Mouse (Mus musculus) CH12.LX (cell line): ENCODE results near the gene Tnfrsf1a. TPM values are rescaled to one million over a fixed set of nuclear protein-coding genes. Genes with fewer than 3 reads are reported as not detected.

Source experiments
- DNase-seq: peaks from one replicate; pipeline ENCODE4 v3.0.0-alpha.2; 2013; ENCODE audit errors: extremely low read depth
- H3K27ac ChIP-seq: 2 replicates; pipeline ENCODE4 v1.5.1; 2012; ENCODE audit warnings: low read depth, mild to moderate bottlenecking, control low read depth, moderate library complexity; ENCODE audit not compliant: insufficient read depth
- H3K27me3 ChIP-seq: replicated peaks from 2 replicates; pipeline ENCODE3; 2012; ENCODE audit warnings: inconsistent platforms
- H3K36me3 ChIP-seq, 2 experiments: replicated peaks in 1 of 2; 2 replicates each; pipeline versions ENCODE3 to v1.6.1; 2012; ENCODE audit warnings: inconsistent platforms in 1 of 2, low read length in 1 of 2, mild to moderate bottlenecking in 1 of 2, mixed read lengths in 1 of 2, moderate library complexity in 1 of 2; ENCODE audit not compliant: control insufficient read depth in 1 of 2, insufficient read depth in 1 of 2
- H3K4me1 ChIP-seq, 2 experiments: 2 replicates each; pipeline ENCODE4 v1.6.1; 2012; ENCODE audit warnings: inconsistent platforms in 1 of 2, moderate library complexity in 1 of 2; ENCODE audit not compliant: insufficient read depth in 2 of 2, control insufficient read depth in 1 of 2
- H3K4me2 ChIP-seq: 2 replicates; pipeline ENCODE4 v1.6.1; 2012; ENCODE audit warnings: low read depth, mild to moderate bottlenecking, control low read depth; ENCODE audit not compliant: poor library complexity, insufficient read depth, severe bottlenecking
- H3K4me3 ChIP-seq, 3 experiments: fragments of 150-350 bp in 1 of 3; sonication (generic) in 1 of 3; replicated peaks in 1 of 3; 2 replicates each; pipeline versions ENCODE3 to v1.5.1; 2011 to 2012; ENCODE audit warnings: low read depth in 2 of 3, low read length in 2 of 3, mild to moderate bottlenecking in 2 of 3, moderate library complexity in 2 of 3, control low read depth in 1 of 3, improper control_type of control experiment in 1 of 3, inconsistent platforms in 1 of 3, mixed read lengths in 1 of 3; ENCODE audit not compliant: poor library complexity in 1 of 3
- H3K79me2 ChIP-seq: replicated peaks from 2 replicates; pipeline ENCODE4 v1.6.1; 2012; ENCODE audit warnings: mild to moderate bottlenecking, moderate library complexity; ENCODE audit not compliant: control insufficient read depth, poor library complexity, insufficient read depth, severe bottlenecking; ENCODE audit errors: extremely low read depth
- H3K9ac ChIP-seq: 2 replicates; pipeline ENCODE4 v1.6.1; 2012; ENCODE audit warnings: low read depth, mild to moderate bottlenecking, control low read depth, moderate library complexity; ENCODE audit not compliant: insufficient read depth
- H3K9me3 ChIP-seq: replicated peaks from 2 replicates; pipeline ENCODE3; 2012; ENCODE audit warnings: low read length, inconsistent platforms, mixed read lengths
- CHD1 ChIP-seq: IDR thresholded peaks from 2 replicates; pipeline ENCODE4 v1.6.1; 2012; ENCODE audit warnings: low read depth, low read length, improper control_type of control experiment, inconsistent platforms
- CTCF ChIP-seq, 2 experiments: IDR thresholded peaks in 1 of 2; conservative IDR thresholded peaks in 1 of 2; 2 replicates each; pipeline ENCODE4 v1.5.1; 2011 to 2012; ENCODE audit warnings: low read depth in 2 of 2, low read length in 2 of 2, improper control_type of control experiment in 1 of 2, inconsistent platforms in 1 of 2, mild to moderate bottlenecking in 1 of 2, moderate library complexity in 1 of 2
- ELF1 ChIP-seq: IDR thresholded peaks from 2 replicates; pipeline ENCODE4 v1.6.1; 2014; ENCODE audit warnings: low read depth, mild to moderate bottlenecking, inconsistent platforms, low read length, improper control_type of control experiment
- EP300 ChIP-seq: IDR thresholded peaks from 2 replicates; pipeline ENCODE4 v1.6.1; 2011; ENCODE audit warnings: low read length, improper control_type of control experiment
- IRF4 ChIP-seq: IDR thresholded peaks from 2 replicates; pipeline ENCODE4 v1.6.1; 2014; ENCODE audit warnings: low read depth, mild to moderate bottlenecking, inconsistent platforms, low read length, improper control_type of control experiment
- JUN ChIP-seq: IDR thresholded peaks from 2 replicates; pipeline ENCODE4 v1.6.1; 2011; ENCODE audit warnings: low read depth, mild to moderate bottlenecking, low read length, improper control_type of control experiment, moderate library complexity; ENCODE audit not compliant: insufficient read depth
- KAT2A ChIP-seq: IDR thresholded peaks from 2 replicates; pipeline ENCODE4 v1.6.1; 2012; ENCODE audit warnings: low read length, improper control_type of control experiment, inconsistent platforms; ENCODE audit not compliant: insufficient replicate concordance
- MAX ChIP-seq: IDR thresholded peaks from 2 replicates; pipeline ENCODE4 v1.6.1; 2011; ENCODE audit warnings: low read length, improper control_type of control experiment
- MYC ChIP-seq: IDR thresholded peaks from 2 replicates; pipeline ENCODE4 v1.6.1; 2011; ENCODE audit warnings: low read depth, mild to moderate bottlenecking, improper control_type of control experiment, low read length
- NELFE ChIP-seq: IDR thresholded peaks from 2 replicates; pipeline ENCODE4 v1.6.1; 2011; ENCODE audit warnings: low read depth, low read length, improper control_type of control experiment
- SMC3 ChIP-seq: IDR thresholded peaks from 2 replicates; pipeline ENCODE4 v1.6.1; 2011; ENCODE audit warnings: low read depth, low read length, improper control_type of control experiment
- UBTF ChIP-seq: IDR thresholded peaks from 2 replicates; pipeline ENCODE4 v1.6.1; 2012; ENCODE audit warnings: low read depth, mild to moderate bottlenecking, inconsistent platforms, low read length, improper control_type of control experiment, moderate library complexity
- ZKSCAN1 ChIP-seq: IDR thresholded peaks from 2 replicates; pipeline ENCODE4 v1.6.1; 2012; ENCODE audit warnings: low read depth, inconsistent platforms, low read length, improper control_type of control experiment, borderline replicate concordance
- ZNF384 ChIP-seq: IDR thresholded peaks from 2 replicates; pipeline ENCODE4 v1.6.1; 2012; ENCODE audit warnings: low read depth, low read length, improper control_type of control experiment, inconsistent platforms
- dilution Hi-C: fragments of 300-500 bp; cut with MboI; formaldehyde crosslinking; loops from 2 replicates; pipeline ENCODE4 v1.14.3; 2020; ENCODE audit warnings: low sequenced_read_pairs; ENCODE audit not compliant: extremely low pct_unique_long_range_greater_than_20kb, extremely low pct_ligation_motif_present
- in situ Hi-C: fragments of 300-500 bp; cut with MboI; formaldehyde crosslinking; loops from 3 replicates; pipeline ENCODE4 v1.14.3; 2019; ENCODE audit warnings: low sequenced_read_pairs, low pct_ligation_motif_present, low pct_unique_long_range_greater_than_20kb, mixed read lengths
- polyA plus RNA-seq: library from polyadenylated mRNA; unstranded; fragments of >175 nt; gene quantifications from 2 replicates; pipeline ENCODE4 v1.2.1, GENCODE M21; 2012; ENCODE audit warnings: low read depth; ENCODE audit not compliant: insufficient read length
- total RNA-seq, 2 experiments: library from RNA; depleted of rRNA; stranded (reverse); fragments of 300-350 nt in 1 of 2; fragments of >200 nt in 1 of 2; gene quantifications; 2 replicates each; pipeline ENCODE4 v1.2.3; 2012 to 2014

Gene Tnfrsf1a
- total and polyA plus RNA-seq, 3 experiments: 0.13 TPM; not detected in 2

DNA sequence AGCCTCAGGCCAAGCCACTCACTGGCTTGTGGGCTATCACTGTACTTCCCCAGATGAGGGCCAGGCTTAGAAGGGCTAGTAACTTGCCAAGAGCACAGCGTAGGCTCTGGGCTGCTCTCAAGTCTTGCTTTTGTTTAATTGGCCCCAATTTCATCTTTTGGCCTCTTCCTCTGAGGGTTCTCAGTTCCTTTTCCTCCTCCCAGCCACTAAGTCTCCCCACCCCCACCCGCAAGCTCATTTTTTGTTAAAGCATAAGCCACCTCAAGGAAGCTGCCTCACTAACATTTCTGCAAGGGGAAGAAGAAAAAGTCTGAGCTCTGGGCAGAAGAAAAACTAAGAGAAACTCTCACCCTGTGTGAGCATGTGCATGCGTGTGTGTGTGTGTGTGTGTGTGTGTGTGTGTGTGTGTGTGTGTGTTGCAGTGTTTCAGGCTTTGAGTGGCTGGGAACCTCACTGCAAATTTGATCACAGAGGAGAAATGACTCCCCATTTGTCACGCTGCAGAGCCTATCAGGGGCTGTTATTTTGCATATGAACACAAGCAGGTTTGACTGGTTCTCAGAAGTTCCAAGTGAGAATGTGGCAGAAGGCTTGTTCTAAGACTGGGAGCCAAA is 18.7 kb downstream of the Tnfrsf1a start:
- H3K27me3 ChIP-seq: peaks cover 88% of the 10 kb centered on the region
- TF ChIP-seq ELF1 (no peak), IRF4 (peak; percentile 70; the same call in 1 of the 2 replicates)
- H3K79me2 ChIP-seq: no peaks in the 10 kb centered on the region
- peak; percentile 27 for DNase-seq
- H3K9me3 ChIP-seq: peaks cover 9% of the 10 kb centered on the region
- H3K36me3 ChIP-seq: no peaks in the 10 kb centered on the region
- H3K27ac ChIP-seq: no peak overlapping the region
- H3K4me3 ChIP-seq: no peak overlapping the region
- H3K9ac ChIP-seq: no peak overlapping the region
- H3K4me2 ChIP-seq: no peak overlapping the region
- dilution Hi-C loops: no loop called here
- peaks cover 3 to 5% of the 10 kb centered on the region in 2 experiments; a peak in 3 of 4 replicates for H3K4me1 ChIP-seq
- in situ Hi-C loops: no loop called here

DNA sequence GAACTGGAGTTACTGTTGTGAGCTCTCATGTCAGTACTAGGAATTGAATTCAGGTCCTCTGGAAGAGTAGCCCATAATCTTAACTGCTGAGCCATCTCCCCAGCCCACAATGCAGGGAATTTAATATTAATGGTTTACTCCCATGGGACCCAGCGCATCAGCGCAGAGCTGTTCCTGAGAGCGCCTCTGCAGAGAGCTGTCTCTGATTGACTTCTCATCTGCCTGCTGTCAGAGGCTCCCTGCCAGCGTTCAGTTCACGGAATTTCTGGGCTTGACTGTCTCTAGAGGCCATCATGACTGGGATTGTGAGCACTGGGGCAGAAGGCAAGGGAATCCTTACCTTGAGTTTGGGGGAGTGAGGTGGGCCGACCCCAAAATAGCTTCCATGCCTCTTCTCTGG is 27.9 kb downstream of the Tnfrsf1a start:
- no peak overlapping the region for H3K4me2 ChIP-seq
- in situ Hi-C loops: no loop called here
- dilution Hi-C loops: no loop called here
- DNase-seq: no peak
- no peak overlapping the region for H3K4me3 ChIP-seq
- no peaks in the 10 kb centered on the region for H3K36me3 ChIP-seq
- H3K79me2 ChIP-seq: no peaks in the 10 kb centered on the region
- H3K27me3 ChIP-seq: peaks cover 93% of the 10 kb centered on the region
- H3K27ac ChIP-seq: no peak overlapping the region
- H3K9ac ChIP-seq: no peak overlapping the region
- TF ChIP-seq JUN (no peak), NELFE (no peak), CHD1 (no peak), SMC3 (no peak)
- H3K4me1 ChIP-seq: no peaks in the 10 kb centered on the region
- no peaks in the 10 kb centered on the region for H3K9me3 ChIP-seq

DNA sequence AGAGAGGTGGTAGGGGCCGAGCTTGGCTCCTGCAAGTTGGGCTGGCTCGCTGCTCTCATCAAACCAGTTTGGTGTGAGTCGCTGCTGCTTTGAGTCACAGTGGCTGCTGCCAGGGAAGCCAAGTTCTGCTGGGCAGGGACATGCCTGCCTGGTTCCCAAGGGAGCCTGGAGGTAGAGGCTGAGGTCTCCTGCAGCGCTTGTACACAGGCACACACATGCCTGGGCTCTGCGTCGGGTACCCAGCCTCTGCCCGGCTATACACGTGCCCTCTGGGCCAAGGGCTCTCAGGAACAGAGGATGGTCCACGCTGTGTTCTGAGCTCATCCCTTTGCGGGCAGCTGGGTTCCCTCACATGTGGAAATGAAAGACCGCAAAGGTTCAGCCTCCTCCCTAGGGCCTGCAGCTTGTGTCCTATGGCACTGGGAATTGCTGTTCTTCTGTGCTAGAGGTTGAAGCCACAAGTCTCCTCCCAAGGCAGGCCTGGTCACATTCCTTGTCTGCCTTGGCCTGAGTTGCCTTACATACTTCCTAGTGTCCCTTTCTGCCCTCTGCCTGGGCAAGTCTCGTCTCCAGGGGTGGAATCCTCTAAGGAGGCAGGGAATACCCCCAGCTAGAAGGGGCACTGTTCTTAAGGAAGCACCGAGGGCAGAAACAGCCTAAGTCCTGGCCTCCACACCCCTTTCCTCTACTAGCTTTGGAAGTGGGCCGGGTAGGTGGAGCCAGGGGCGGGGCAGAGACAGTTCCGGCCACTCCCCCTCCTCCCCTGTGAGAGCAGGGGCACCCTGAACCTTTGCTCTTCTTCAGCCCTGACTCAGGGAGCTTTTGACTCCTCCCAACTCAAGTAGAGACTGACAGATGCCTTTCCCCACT is 28.7 kb downstream of the Tnfrsf1a start:
- H3K4me3 ChIP-seq: no peak overlapping the region
- no peak overlapping the region for H3K9ac ChIP-seq
- no peaks in the 10 kb centered on the region for H3K36me3 ChIP-seq
- dilution Hi-C loops: no loop called here
- peaks cover 93% of the 10 kb centered on the region for H3K27me3 ChIP-seq
- no peaks in the 10 kb centered on the region for H3K79me2 ChIP-seq
- in situ Hi-C loops: no loop called here
- H3K27ac ChIP-seq: no peak overlapping the region
- TF ChIP-seq KAT2A (no peak), MAX (no peak), UBTF (no peak), EP300 (no peak), CTCF (conservative IDR thresholded peaks at IDR 0.05 in 1 of 2, IDR thresholded peaks at IDR 0.05 in 1 of 2; ENCODE audit: low read depth in 2 of 2, low read length in 2 of 2) (no peak), ZKSCAN1 (no peak), ZNF384 (no peak), MYC (no peak), IRF4 (no peak)
- TF ChIP-seq, all 38 proteins: peak for 0
- no peaks in the 10 kb centered on the region for H3K9me3 ChIP-seq
- H3K4me2 ChIP-seq: no peak overlapping the region
- no peaks in the 10 kb centered on the region for H3K4me1 ChIP-seq
- DNase-seq: no peak
